Mouse (Mus musculus) forebrain, embryonic 14.5 days (tissue): ENCODE measurements around the gene Sdr16c6. TPM values are rescaled to one million over a fixed set of nuclear protein-coding genes. Genes with fewer than 3 reads are reported as not detected.

ENCODE experiments used
- ATAC-seq: fragments of 200-750 bp; cut with Nextera tagmentation; 2 replicates; pipeline ENCODE4 v1.8.0; 2017; ENCODE audit warnings: mild to moderate bottlenecking, moderate library complexity
- DNase-seq: peaks from one replicate; pipeline ENCODE4 v3.0.0-alpha.2; 2015; ENCODE audit warnings: low spot score
- H3K27ac ChIP-seq: fragments of 300-500 bp; sonication (generic); 2 replicates; pipeline ENCODE4 v1.5.1; 2014; ENCODE audit warnings: low read depth, mild to moderate bottlenecking, control low read depth, low read length, moderate library complexity
- H3K27me3 ChIP-seq: fragments of 300-500 bp; sonication (generic); replicated peaks from 2 replicates; pipeline ENCODE4 v1.6.1; 2014; ENCODE audit warnings: low read length, control low read depth, mixed read lengths; ENCODE audit not compliant: control insufficient read depth, insufficient read depth
- H3K36me3 ChIP-seq: fragments of 300-500 bp; sonication (generic); 2 replicates; pipeline ENCODE4 v1.6.1; 2014; ENCODE audit warnings: low read length, control low read depth; ENCODE audit not compliant: control insufficient read depth, insufficient read depth
- H3K4me1 ChIP-seq: fragments of 300-500 bp; sonication (generic); 2 replicates; pipeline ENCODE4 v1.6.1; 2014; ENCODE audit warnings: antibody characterized with exemption, low read length, control low read depth; ENCODE audit not compliant: control insufficient read depth, insufficient read depth
- H3K4me2 ChIP-seq: fragments of 300-500 bp; sonication (generic); 2 replicates; pipeline ENCODE4 v1.6.1; 2014; ENCODE audit warnings: mild to moderate bottlenecking, control low read depth, low read length
- H3K4me3 ChIP-seq: fragments of 300-500 bp; sonication (generic); 2 replicates; pipeline ENCODE4 v1.5.1; 2014; ENCODE audit warnings: low read depth, low read length, control low read depth
- H3K9ac ChIP-seq: fragments of 300-500 bp; sonication (generic); 2 replicates; pipeline ENCODE4 v1.6.1; 2014; ENCODE audit warnings: mild to moderate bottlenecking, low read length, control low read depth, moderate library complexity
- H3K9me3 ChIP-seq: fragments of 300-500 bp; sonication (generic); replicated peaks from 2 replicates; pipeline ENCODE4 v1.6.1; 2016; ENCODE audit warnings: low read length, control low read depth, mixed read lengths; ENCODE audit not compliant: control insufficient read depth
- WGBS: fragments of 180-500 bp; shearing (Covaris S2); extraction: QIAGEN DNeasy Blood & Tissue Kit; methylation state at CpG from one replicate; pipeline ENCODE4 v1.1.7; 2014; 5-methylcytosine and 5-hydroxymethylcytosine counted together
- polyA plus RNA-seq: library from polyadenylated mRNA; unstranded; fragments of >200 nt; fragmentation: Nextera tagmentation; extraction: Ambion mirVana; gene quantifications from 2 replicates; pipeline ENCODE4 v1.2.1, GENCODE M21; 2014

The Sdr16c6 gene
- not detected in 2 replicates for polyA plus RNA-seq

- 87% methylated on average over 3 of the region's 3 CpGs for WGBS
- no peak within 1 kb of the TSS for H3K9ac ChIP-seq
- no peak for ATAC-seq
Observed at GRCm38 (mm10) chr4:4077372-4077771, at the start of gene Sdr16c6. Gene Sdr16c6, minus strand, starts transcription at chr4:4077522.

GRCm38 (mm10) chr4:4080180-4080579 is 2.9 kb upstream of the Sdr16c6 start:
- H3K9me3 ChIP-seq = no peaks in the 10 kb centered on the region
- no peaks in the 10 kb centered on the region for H3K4me1 ChIP-seq
- H3K27ac ChIP-seq = no peak overlapping the region
- H3K4me2 ChIP-seq = no peak overlapping the region
- no peak for ATAC-seq
- no peak overlapping the region for H3K4me3 ChIP-seq
- DNase-seq = no peak
- H3K36me3 ChIP-seq = no peaks in the 10 kb centered on the region
- no peak overlapping the region for H3K9ac ChIP-seq
- H3K27me3 ChIP-seq = no peaks in the 10 kb centered on the region

More at GRCm38 (mm10) chr4:4077372-4077771, at the start of gene Sdr16c6:
- Histone ChIP-seq H3K9me3 (no peaks in the 10 kb centered on the region), H3K4me2 (no peak within 1 kb of the TSS), H3K27me3 (no peaks in the 10 kb centered on the region), H3K27ac (no peak within 1 kb of the TSS), H3K36me3 (no peaks in the 10 kb centered on the region), H3K4me3 (no peak within 1 kb of the TSS), H3K4me1 (no peaks in the 10 kb centered on the region)
- DNase-seq = no peak

GRCm38 (mm10) chr4:4079132-4079531 is 1.8 kb upstream of the Sdr16c6 start:
- Histone ChIP-seq H3K36me3 (no peaks in the 10 kb centered on the region), H3K27me3 (no peaks in the 10 kb centered on the region), H3K4me1 (no peaks in the 10 kb centered on the region), H3K9me3 (no peaks in the 10 kb centered on the region), H3K27ac (no peak overlapping the region), H3K4me2 (no peak overlapping the region), H3K9ac (no peak overlapping the region), H3K4me3 (no peak overlapping the region)
- DNase-seq (peak; percentile 12), ATAC-seq (no peak)
- 60% methylated on average over 3 of the region's 3 CpGs for WGBS

GRCm38 (mm10) chr4:4076001-4076400 is 1.3 kb downstream of the Sdr16c6 start:
- Histone ChIP-seq H3K4me3 (no peak overlapping the region), H3K9me3 (no peaks in the 10 kb centered on the region), H3K4me1 (no peaks in the 10 kb centered on the region), H3K27ac (no peak overlapping the region), H3K36me3 (no peaks in the 10 kb centered on the region), H3K27me3 (no peaks in the 10 kb centered on the region), H3K4me2 (no peak overlapping the region), H3K9ac (no peak overlapping the region)
- DNase-seq = no peak
- no peak for ATAC-seq
- 93% methylated on average over 2 of the region's 2 CpGs for WGBS

Other genes with a start within 250 kb of the Sdr16c6 start
- 708 and 869 TPM in 2 replicates for gene Gm11808, start 103.9 kb downstream of the Sdr16c6 start, polyA plus RNA-seq